Mouse (Mus musculus) liver, embryonic 14.5 days (tissue): ENCODE measurements at regions not wholly inside any gene's neighbourhood (a gene's known extent, or its start where the extent isn't known, plus 50 kb on each side); places are given as distances from the start of the nearest gene placed in this dataset.

ENCODE experiments used
- ATAC-seq: fragments of 200-750 bp; cut with Nextera tagmentation; 2 replicates; pipeline ENCODE4 v1.8.0; 2017; ENCODE audit warnings: moderate number of reproducible peaks, mild to moderate bottlenecking, moderate library complexity; ENCODE audit not compliant: insufficient read depth
- DNase-seq, 3 experiments: peaks; one replicate each; pipeline ENCODE4 v3.0.0-alpha.2; 2012 to 2013; ENCODE audit warnings: low read depth in 3 of 3, low spot score in 3 of 3
- H3K27ac ChIP-seq: fragments of 300-500 bp; sonication (generic); 2 replicates; pipeline ENCODE4 v1.5.1; 2014; ENCODE audit warnings: moderate library complexity, mild to moderate bottlenecking, control low read depth, inconsistent platforms
- H3K27me3 ChIP-seq: fragments of 300-500 bp; sonication (generic); 2 replicates; pipeline ENCODE4 v1.6.1; 2014; ENCODE audit warnings: mild to moderate bottlenecking, low read length, moderate library complexity; ENCODE audit not compliant: control insufficient read depth, insufficient read depth
- H3K36me3 ChIP-seq: fragments of 300-500 bp; sonication (generic); replicated peaks from 2 replicates; pipeline ENCODE4 v1.6.1; 2014; ENCODE audit warnings: low read depth; ENCODE audit not compliant: control insufficient read depth, insufficient read depth
- H3K4me1 ChIP-seq, 2 experiments: fragments of 200-500 bp in 1 of 2; fragments of 300-500 bp in 1 of 2; sonication (generic) in 1 of 2; replicated peaks; 2 replicates each; pipeline ENCODE4 v1.6.1; 2012 to 2014; ENCODE audit warnings: antibody characterized with exemption in 1 of 2, inconsistent platforms in 1 of 2, low read length in 1 of 2; ENCODE audit not compliant: control insufficient read depth in 2 of 2, insufficient read depth in 2 of 2
- H3K4me2 ChIP-seq: fragments of 300-500 bp; sonication (generic); 2 replicates; pipeline ENCODE4 v1.6.1; 2014; ENCODE audit warnings: low read depth, mild to moderate bottlenecking, control low read depth, moderate library complexity
- H3K4me3 ChIP-seq, 2 experiments: fragments of 200-500 bp in 1 of 2; fragments of 300-500 bp in 1 of 2; sonication (generic) in 1 of 2; 2 replicates each; pipeline ENCODE4 v1.5.1; 2012 to 2014; ENCODE audit warnings: low read depth in 2 of 2, low read length in 2 of 2, mild to moderate bottlenecking in 2 of 2, control low read depth in 1 of 2, inconsistent platforms in 1 of 2, moderate library complexity in 1 of 2; ENCODE audit not compliant: insufficient read depth in 1 of 2
- H3K9ac ChIP-seq: fragments of 300-500 bp; sonication (generic); replicated peaks from 2 replicates; pipeline ENCODE4 v1.6.1; 2014; ENCODE audit warnings: mild to moderate bottlenecking, control low read depth, moderate library complexity
- H3K9me3 ChIP-seq: fragments of 300-500 bp; sonication (generic); 2 replicates; pipeline ENCODE4 v1.6.1; 2016; ENCODE audit warnings: low read length, mixed read lengths; ENCODE audit not compliant: control insufficient read depth
- CTCF ChIP-seq: IDR thresholded peaks from 2 replicates; pipeline ENCODE4 v1.5.1; 2016; ENCODE audit warnings: antibody characterized with exemption, low read depth, control low read depth
- EP300 ChIP-seq: IDR thresholded peaks from 2 replicates; pipeline ENCODE4 v1.6.1; 2016; ENCODE audit warnings: antibody characterized with exemption, low read depth
- WGBS: fragments of 180-500 bp; shearing (Covaris S2); extraction: QIAGEN DNeasy Blood & Tissue Kit; methylation state at CpG from one replicate; pipeline ENCODE4 v1.1.7; 2014; ENCODE audit not compliant: insufficient replicate concordance; 5-methylcytosine and 5-hydroxymethylcytosine counted together

GRCm38 (mm10) chr11:31480225-31481056 lies 110.6 kb upstream of the Stc2 start:
- TF ChIP-seq EP300 (no peak), CTCF (no peak)
- Histone ChIP-seq H3K36me3 (no peaks in the 10 kb centered on the region), H3K4me3 (no peak overlapping the region), H3K4me2 (no peak overlapping the region), H3K9me3 (no peaks in the 10 kb centered on the region), H3K4me1 (no peaks in the 10 kb centered on the region), H3K9ac (no peak overlapping the region), H3K27me3 (no peaks in the 10 kb centered on the region), H3K27ac (no peak overlapping the region)
- no peak for DNase-seq
- WGBS = 59% methylated on average over 5 of the region's 5 CpGs
- no peak for ATAC-seq

GRCm38 (mm10) chr11:31477763-31478162 lies 107.9 kb upstream of the Stc2 start:
- ATAC-seq (no peak), DNase-seq (no peak)
- TF ChIP-seq CTCF (no peak), EP300 (no peak)
- no peak overlapping the region for H3K9ac ChIP-seq
- no peaks in the 10 kb centered on the region for H3K27me3 ChIP-seq
- WGBS = 33% methylated on average over 1 of the region's 1 CpGs
- no peak overlapping the region for H3K4me3 ChIP-seq
- no peaks in the 10 kb centered on the region for H3K9me3 ChIP-seq
- H3K4me1 ChIP-seq = no peaks in the 10 kb centered on the region
- H3K4me2 ChIP-seq = no peak overlapping the region
- no peak overlapping the region for H3K27ac ChIP-seq
- H3K36me3 ChIP-seq = no peaks in the 10 kb centered on the region

- no peak overlapping the region for H3K9ac ChIP-seq
- DNase-seq = no peak
- H3K4me1 ChIP-seq = no peaks in the 10 kb centered on the region
- H3K27me3 ChIP-seq = no peaks in the 10 kb centered on the region
- no peaks in the 10 kb centered on the region for H3K36me3 ChIP-seq
- no peak overlapping the region for H3K27ac ChIP-seq
- TF ChIP-seq EP300 (no peak), CTCF (no peak)
- ATAC-seq = no peak
- H3K9me3 ChIP-seq = no peaks in the 10 kb centered on the region
- no peak overlapping the region for H3K4me3 ChIP-seq
- no peak overlapping the region for H3K4me2 ChIP-seq
- WGBS = 46% methylated on average over 3 of the region's 3 CpGs
Observed at GRCm38 (mm10) chr11:31477104-31477503, 107.2 kb upstream of the Stc2 start.

- Histone ChIP-seq H3K27me3 (no peaks in the 10 kb centered on the region), H3K36me3 (no peaks in the 10 kb centered on the region), H3K27ac (no peak overlapping the region), H3K4me2 (no peak overlapping the region), H3K9ac (no peak overlapping the region), H3K4me1 (no peaks in the 10 kb centered on the region), H3K4me3 (no peak overlapping the region), H3K9me3 (no peaks in the 10 kb centered on the region)
- ATAC-seq (no peak), DNase-seq (no peak)
- WGBS = 56% methylated on average over 4 of the region's 4 CpGs
- TF ChIP-seq EP300 = no peak
- TF ChIP-seq CTCF = no peak
Observed at GRCm38 (mm10) chr11:31473017-31473416, 103.1 kb upstream of the Stc2 start.

GRCm38 (mm10) chr11:31470681-31471414 lies 101.0 kb upstream of the Stc2 start:
- Histone ChIP-seq H3K27ac (no peak overlapping the region), H3K36me3 (no peaks in the 10 kb centered on the region), H3K4me2 (no peak overlapping the region), H3K4me3 (no peak overlapping the region), H3K9me3 (no peaks in the 10 kb centered on the region), H3K4me1 (no peaks in the 10 kb centered on the region), H3K27me3 (no peaks in the 10 kb centered on the region), H3K9ac (no peak overlapping the region)
- DNase-seq (no peak), ATAC-seq (no peak)
- TF ChIP-seq EP300 = no peak
- TF ChIP-seq CTCF = no peak
- 39% methylated on average over 2 of the region's 2 CpGs for WGBS
